Mouse (Mus musculus) olfactory bulb, adult 2 months (tissue): Measurements from ENCODE around the gene Akr1c6. TPM values are rescaled to one million over a fixed set of nuclear protein-coding genes. Genes with fewer than 3 reads are reported as not detected.
"Not testable (repeated sequence)": the region's sequence is repeated elsewhere in the genome, so short reads cannot be mapped to it uniquely, and the experiment has no call there.

Source experiments
- H3K27ac ChIP-seq: fragments of 200-500 bp; 2 replicates; pipeline ENCODE4 v1.5.1; 2012; ENCODE audit warnings: low read depth, low read length; ENCODE audit not compliant: insufficient read depth
- H3K4me1 ChIP-seq: fragments of 200-500 bp; 2 replicates; pipeline ENCODE4 v1.6.1; 2012; ENCODE audit warnings: low read length; ENCODE audit not compliant: control insufficient read depth, insufficient read depth
- H3K4me3 ChIP-seq: fragments of 200-500 bp; 2 replicates; pipeline ENCODE4 v1.5.1; 2012; ENCODE audit warnings: mild to moderate bottlenecking, low read depth, low read length, moderate library complexity; ENCODE audit not compliant: insufficient read depth
- CTCF ChIP-seq: fragments of 200-500 bp; IDR thresholded peaks from 2 replicates; pipeline ENCODE4 v1.5.1; 2012; ENCODE audit warnings: low read depth, mild to moderate bottlenecking, low read length, moderate library complexity; ENCODE audit not compliant: insufficient read depth
- POLR2A ChIP-seq: fragments of 200-500 bp; IDR thresholded peaks from 2 replicates; pipeline ENCODE4 v1.6.1; 2012; ENCODE audit warnings: mild to moderate bottlenecking, low read depth, low read length, moderate library complexity; ENCODE audit not compliant: insufficient read depth
- WGBS: fragments of 180-500 bp; shearing (Covaris S2); methylation state at CpG from one replicate; pipeline ENCODE4 v1.1.7; 2018; 5-methylcytosine and 5-hydroxymethylcytosine counted together
- polyA plus RNA-seq: library from polyadenylated mRNA; stranded (reverse); fragments of >200 nt; gene quantifications from 2 replicates; pipeline ENCODE4 v1.2.4, GENCODE M21; 2012; ENCODE audit warnings: low replicate concordance; ENCODE audit not compliant: missing spikeins, insufficient read depth, insufficient read length

Akr1c6 gene
- not detected in 2 replicates for polyA plus RNA-seq

- Histone ChIP-seq H3K4me1 (no peaks in the 10 kb centered on the region), H3K4me3 (no peak within 1 kb of the TSS), H3K27ac (no peak within 1 kb of the TSS)
- TF ChIP-seq CTCF = no peak
- TF ChIP-seq POLR2A = no peak
Observed at GRCm38 (mm10) chr13:4434006-4434405, at the start of gene Akr1c6. Akr1c6 (plus strand) TSS chr13:4434306.

- Histone ChIP-seq H3K4me3 (no peak overlapping the region), H3K27ac (no peak overlapping the region), H3K4me1 (no peaks in the 10 kb centered on the region)
- WGBS = 74% methylated on average over 1 of the region's 1 CpGs
- TF ChIP-seq CTCF (no peak), POLR2A (no peak)
Observed at GRCm38 (mm10) chr13:4384918-4385317, 49.2 kb upstream of the Akr1c6 start.

- TF ChIP-seq POLR2A (no peak), CTCF (no peak)
- Histone ChIP-seq H3K27ac (no peak overlapping the region), H3K4me3 (no peak overlapping the region), H3K4me1 (no peaks in the 10 kb centered on the region)
Observed at GRCm38 (mm10) chr13:4385541-4385940, 48.6 kb upstream of the Akr1c6 start.

- H3K27ac ChIP-seq = no peak overlapping the region
- 82% methylated on average over 2 of the region's 2 CpGs for WGBS
- no peak for TF ChIP-seq POLR2A
- TF ChIP-seq CTCF = no peak
- no peaks in the 10 kb centered on the region for H3K4me1 ChIP-seq
- no peak overlapping the region for H3K4me3 ChIP-seq
Observed at GRCm38 (mm10) chr13:4388762-4389446, 45.2 kb upstream of the Akr1c6 start.

GRCm38 (mm10) chr13:4400360-4400759 lies 33.7 kb upstream of the Akr1c6 start:
- not testable (repeated sequence) for H3K27ac ChIP-seq, H3K4me1 ChIP-seq, H3K4me3 ChIP-seq
- 46% methylated on average over 1 of the region's 1 CpGs for WGBS

GRCm38 (mm10) chr13:4400831-4401230 lies 33.3 kb upstream of the Akr1c6 start:
- Histone ChIP-seq H3K27ac (no peak overlapping the region), H3K4me1 (no peaks in the 10 kb centered on the region), H3K4me3 (no peak overlapping the region)
- 97% methylated on average over 2 of the region's 2 CpGs for WGBS
- TF ChIP-seq CTCF = no peak
- TF ChIP-seq POLR2A = no peak

GRCm38 (mm10) chr13:4402221-4402620 lies 31.9 kb upstream of the Akr1c6 start:
- no peak overlapping the region for H3K27ac ChIP-seq
- H3K4me3 ChIP-seq = no peak overlapping the region
- no peaks in the 10 kb centered on the region for H3K4me1 ChIP-seq
- TF ChIP-seq CTCF (no peak), POLR2A (no peak)

GRCm38 (mm10) chr13:4404726-4405125 lies 29.4 kb upstream of the Akr1c6 start:
- H3K4me1 ChIP-seq = no peaks in the 10 kb centered on the region
- H3K4me3 ChIP-seq = no peak overlapping the region
- no peak overlapping the region for H3K27ac ChIP-seq
- no peak for TF ChIP-seq POLR2A
- no peak for TF ChIP-seq CTCF

- no peak for TF ChIP-seq CTCF
- TF ChIP-seq POLR2A = no peak
- no peak overlapping the region for H3K4me3 ChIP-seq
- WGBS = 89% methylated on average over 1 of the region's 1 CpGs
- no peak overlapping the region for H3K27ac ChIP-seq
- H3K4me1 ChIP-seq = no peaks in the 10 kb centered on the region
Observed at GRCm38 (mm10) chr13:4406771-4407170, 27.3 kb upstream of the Akr1c6 start.

- TF ChIP-seq POLR2A (no peak), CTCF (no peak)
- 97% methylated on average over 2 of the region's 2 CpGs for WGBS
Observed at GRCm38 (mm10) chr13:4428558-4428957, 5.5 kb upstream of the Akr1c6 start.

More at GRCm38 (mm10) chr13:4428558-4428957, 5.5 kb upstream of the Akr1c6 start:
- Histone ChIP-seq H3K4me3 (no peak overlapping the region), H3K27ac (no peak overlapping the region), H3K4me1 (no peaks in the 10 kb centered on the region)
